Mouse (Mus musculus) kidney, embryonic 14.5 days (tissue): ENCODE measurements around the gene Samsn1. TPM values are rescaled to one million over a fixed set of nuclear protein-coding genes. Genes with fewer than 3 reads are reported as not detected.

Experiments
- ATAC-seq: fragments of 200-750 bp; cut with Nextera tagmentation; 2 replicates; pipeline ENCODE4 v1.8.0; 2017; ENCODE audit warnings: moderate number of reproducible peaks, mild to moderate bottlenecking, moderate TSS enrichment, moderate library complexity; ENCODE audit not compliant: low FRiP score, low TSS enrichment
- H3K27ac ChIP-seq: fragments of 300-500 bp; sonication (generic); 2 replicates; pipeline ENCODE4 v1.5.1; 2014; ENCODE audit warnings: low read depth, mild to moderate bottlenecking, low read length, moderate library complexity, mixed read lengths
- H3K27me3 ChIP-seq: fragments of 300-500 bp; sonication (generic); 2 replicates; pipeline ENCODE4 v1.6.1; 2014; ENCODE audit warnings: mild to moderate bottlenecking, low read length; ENCODE audit not compliant: control insufficient read depth, insufficient read depth
- H3K36me3 ChIP-seq: fragments of 300-500 bp; sonication (generic); 2 replicates; pipeline ENCODE4 v1.6.1; 2014; ENCODE audit warnings: low read length, mixed read lengths; ENCODE audit not compliant: control insufficient read depth, insufficient read depth
- H3K4me1 ChIP-seq: fragments of 300-500 bp; sonication (generic); 2 replicates; pipeline ENCODE4 v1.6.1; 2014; ENCODE audit warnings: low read length, mixed read lengths; ENCODE audit not compliant: control insufficient read depth, insufficient read depth
- H3K4me2 ChIP-seq: fragments of 300-500 bp; sonication (generic); replicated peaks from 2 replicates; pipeline ENCODE4 v1.6.1; 2014; ENCODE audit warnings: low read depth, mild to moderate bottlenecking, low read length
- H3K4me3 ChIP-seq: fragments of 300-500 bp; sonication (generic); 2 replicates; pipeline ENCODE4 v1.5.1; 2014; ENCODE audit warnings: mild to moderate bottlenecking, low read length
- H3K9ac ChIP-seq: fragments of 300-500 bp; sonication (generic); 2 replicates; pipeline ENCODE4 v1.6.1; 2014; ENCODE audit warnings: low read depth, mild to moderate bottlenecking, low read length, moderate library complexity
- H3K9me3 ChIP-seq: fragments of 300-500 bp; sonication (generic); 2 replicates; pipeline ENCODE4 v1.6.1; 2016; ENCODE audit warnings: low read length; ENCODE audit not compliant: control insufficient read depth
- WGBS: fragments of 180-500 bp; shearing (Covaris S2); extraction: QIAGEN DNeasy Blood & Tissue Kit; methylation state at CpG from one replicate; pipeline ENCODE4 v1.1.7; 2014; 5-methylcytosine and 5-hydroxymethylcytosine counted together
- polyA plus RNA-seq: library from polyadenylated mRNA; unstranded; fragments of >200 nt; fragmentation: Nextera tagmentation; extraction: Ambion mirVana; gene quantifications from 2 replicates; pipeline ENCODE4 v1.2.1, GENCODE M21; 2014

Gene Samsn1
- polyA plus RNA-seq, 1 experiment from 2014 or later, result 3.6 TPM

GRCm38 (mm10) chr16:75820963-75821362 lies 201.1 kb downstream of the Samsn1 start:
- Histone ChIP-seq H3K4me1 (no peaks in the 10 kb centered on the region), H3K27ac (no peak overlapping the region), H3K9me3 (no peaks in the 10 kb centered on the region), H3K36me3 (no peaks in the 10 kb centered on the region), H3K9ac (no peak overlapping the region), H3K4me2 (no peak overlapping the region), H3K4me3 (no peak overlapping the region), H3K27me3 (no peaks in the 10 kb centered on the region)
- ATAC-seq, result no peak
- 48% methylated on average over 3 of the region's 3 CpGs for WGBS
